Mouse (Mus musculus): ENCODE data around the gene Micall2.

DNA sequence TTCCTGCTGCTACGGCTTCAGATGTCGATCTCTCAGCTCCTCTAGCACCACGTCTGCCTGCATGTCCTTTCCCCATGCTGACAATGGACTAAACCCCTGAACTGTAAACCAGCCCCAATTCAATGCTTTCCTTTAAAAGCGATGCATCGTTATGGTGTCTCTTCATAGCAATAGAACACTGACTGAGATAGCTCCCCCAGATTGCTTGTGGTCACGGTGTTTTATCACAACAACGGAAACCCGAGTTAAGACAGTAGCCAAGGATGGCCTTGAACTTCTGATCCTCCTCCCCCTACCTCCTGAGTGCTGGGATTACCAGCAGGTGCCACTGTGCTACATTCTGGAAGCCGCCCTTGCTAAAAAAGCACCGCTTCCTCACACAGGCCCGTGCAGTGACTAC lies 8.9 kb downstream of the Micall2 start:
- no peak for TF ChIP-seq CTCF (IDR thresholded peaks at IDR 0.05; ENCODE audit: low read depth)
- TF ChIP-seq EP300 (IDR thresholded peaks at IDR 0.05; ENCODE audit: low read depth): no peak

Data from heart, postnatal 0 days (tissue).